Mouse (Mus musculus) CD4-positive, CD25-positive, alpha-beta regulatory T cell, adult 2 months (primary cell): ENCODE measurements around the gene Agap1.
A peak's percentile ranks its signal among the peaks of the same experiment; 100 is the strongest.
"Not testable (repeated sequence)": the region's sequence is repeated elsewhere in the genome, so short reads cannot be mapped to it uniquely, and the experiment has no call there.

Experiments used
- DNase-seq: peaks from one replicate; pipeline ENCODE4 v3.0.0-alpha.2; 2012; ENCODE audit warnings: low read depth, low spot score

Gene Agap1

DNA sequence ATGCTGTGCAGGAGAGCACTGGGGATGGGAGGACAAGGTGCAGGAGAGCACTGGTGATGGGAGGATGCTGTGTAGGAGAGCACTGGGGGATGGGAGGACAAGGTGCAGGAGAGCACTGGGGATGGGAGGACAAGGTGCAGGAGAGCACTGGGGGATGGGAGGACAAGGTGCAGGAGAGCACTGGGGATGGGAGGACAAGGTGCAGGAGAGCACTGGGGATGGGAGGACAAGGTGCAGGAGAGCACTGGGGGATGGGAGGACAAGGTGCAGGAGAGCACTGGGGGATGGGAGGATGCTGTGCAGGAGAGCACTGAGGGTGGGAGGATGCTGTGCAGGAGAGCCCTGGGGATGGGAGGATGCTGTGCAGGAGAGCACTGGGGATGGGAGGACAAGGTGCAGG is 47.3 kb downstream of the Agap1 start:
- DNase-seq = not testable (repeated sequence)

DNA sequence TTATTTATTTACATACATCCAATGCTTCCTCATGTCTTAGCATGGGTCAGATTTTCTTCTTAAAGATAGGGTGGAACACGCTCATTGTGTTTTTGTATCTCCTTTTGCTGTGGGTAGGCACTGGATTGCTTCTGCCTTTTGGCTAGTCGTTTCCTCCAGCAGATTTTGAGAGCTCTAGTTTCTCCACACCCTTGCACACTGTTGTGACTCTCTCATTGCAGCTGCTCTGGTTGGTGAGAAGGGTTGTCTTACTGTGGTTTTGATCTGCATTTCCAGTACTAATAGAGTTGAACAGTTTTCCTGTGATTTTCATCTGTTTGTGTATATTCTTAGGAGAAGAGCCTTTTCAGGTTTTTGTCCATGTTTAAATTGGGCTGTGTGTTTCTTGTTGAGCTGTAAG is 54.6 kb downstream of the Agap1 start:
- no peak for DNase-seq

DNA sequence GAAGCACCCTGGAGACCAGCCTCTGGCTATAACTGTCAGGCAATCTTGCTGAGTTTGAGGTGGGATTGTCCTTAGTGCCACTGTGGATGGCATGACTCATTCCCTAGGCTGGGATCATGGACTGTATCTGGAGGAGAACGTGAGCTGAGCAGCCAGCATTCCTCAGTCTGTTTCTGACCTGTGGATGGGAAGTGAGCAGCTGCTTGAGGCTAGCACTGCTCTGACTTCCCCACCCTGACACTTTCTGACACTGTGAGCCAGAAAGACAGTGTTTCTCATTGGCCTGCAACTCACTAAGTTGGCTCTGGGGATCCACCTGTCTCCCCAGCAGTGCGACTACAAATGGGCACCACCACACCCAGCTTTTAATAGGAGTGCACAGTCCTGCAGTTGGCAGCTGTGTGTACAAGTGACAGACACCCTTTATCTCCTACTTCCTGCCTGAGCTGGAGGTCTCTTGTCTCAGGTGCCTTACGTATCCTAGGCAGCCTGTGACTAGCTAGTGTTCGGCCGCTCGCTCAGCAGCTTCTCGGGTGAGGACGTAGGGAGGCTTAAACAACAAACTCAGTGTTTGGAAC is 55.2 kb downstream of the Agap1 start:
- DNase-seq = no peak

DNA sequence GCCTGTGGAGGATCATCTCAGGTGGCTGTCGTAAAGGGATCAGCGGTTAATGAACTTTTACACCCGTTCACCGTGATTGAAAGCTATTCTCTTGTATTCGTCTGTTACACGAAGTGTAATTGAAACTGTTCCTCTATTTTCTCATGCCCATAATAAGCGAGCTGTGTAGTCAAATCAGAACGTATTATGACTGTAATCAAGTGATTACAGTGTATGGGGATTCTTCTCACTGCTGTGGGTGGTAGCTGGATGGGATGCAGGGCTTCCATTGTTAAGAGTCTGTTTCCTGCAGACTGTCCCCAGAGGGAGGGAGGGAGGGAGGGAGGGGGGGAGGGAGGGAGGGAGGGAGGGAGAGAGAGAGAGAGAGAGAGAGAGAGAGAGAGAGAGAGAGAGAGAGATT is 56.1 kb downstream of the Agap1 start:
- DNase-seq = no peak

DNA sequence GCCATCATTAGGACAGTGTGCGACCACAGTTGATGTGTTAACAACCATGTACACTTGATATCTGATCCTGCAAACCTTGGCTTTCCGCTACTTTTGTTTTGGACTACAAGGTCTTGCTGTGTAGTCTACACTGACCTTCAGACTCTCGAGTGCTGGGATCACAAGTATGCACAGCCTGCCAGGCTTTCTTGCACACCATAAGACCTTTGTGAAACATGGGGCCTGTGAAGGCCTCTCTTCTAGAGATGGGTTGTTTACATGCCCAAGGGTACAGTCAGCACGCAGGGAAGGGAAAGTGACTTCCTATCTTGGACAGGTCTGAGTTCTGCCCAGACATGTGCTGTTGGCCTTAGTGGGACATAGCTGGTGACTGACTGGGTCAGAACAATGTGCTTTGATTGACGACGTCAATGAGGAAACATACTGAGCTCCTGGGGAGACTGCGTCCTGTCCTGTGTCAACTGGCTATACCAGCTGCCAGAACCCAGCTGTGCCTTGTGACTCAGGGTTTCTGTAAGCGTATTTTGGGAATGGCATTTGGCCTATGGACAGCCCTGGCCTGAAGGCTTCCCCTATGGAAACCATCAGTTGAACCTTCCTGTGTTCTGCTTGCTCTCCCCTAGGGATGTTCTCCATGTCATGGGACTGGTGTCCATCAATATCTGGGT is 59.1 kb downstream of the Agap1 start:
- DNase-seq = no peak

DNA sequence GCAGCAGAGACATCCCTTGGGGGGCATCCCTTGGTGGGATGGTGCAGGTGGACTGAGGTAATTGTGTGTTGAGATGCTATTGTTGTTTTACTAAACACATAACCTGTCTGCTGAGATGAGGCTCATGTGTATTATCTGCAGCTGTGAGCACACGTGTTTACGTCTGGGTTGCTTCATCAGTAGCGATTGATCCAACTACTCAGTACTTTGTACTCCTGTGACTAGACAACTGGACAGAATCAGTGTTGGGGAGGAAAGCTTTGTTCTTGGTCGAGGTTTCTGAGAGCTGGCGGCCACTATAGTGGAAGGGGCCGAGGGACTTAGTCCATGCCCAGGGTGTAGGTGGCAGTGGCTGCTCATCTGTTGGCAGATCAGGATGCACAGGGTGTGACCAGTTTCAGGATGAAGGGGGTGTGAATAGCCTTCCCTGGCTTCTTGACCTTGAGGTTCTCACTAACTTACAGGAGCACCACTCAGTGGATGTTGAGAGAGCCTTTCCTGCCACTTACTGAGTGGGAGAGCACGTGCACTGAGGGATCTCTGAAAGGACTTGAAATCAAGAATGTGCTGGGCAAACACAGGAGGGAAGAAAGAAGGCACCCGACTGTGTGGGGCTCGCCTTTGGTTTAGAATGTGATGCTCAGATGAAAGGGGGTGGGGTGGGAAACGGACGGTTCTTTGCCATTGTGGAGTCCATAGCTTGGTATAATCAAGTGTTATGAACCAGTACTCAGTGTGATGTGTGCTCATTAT is 61.4 kb downstream of the Agap1 start:
- DNase-seq = no peak

DNA sequence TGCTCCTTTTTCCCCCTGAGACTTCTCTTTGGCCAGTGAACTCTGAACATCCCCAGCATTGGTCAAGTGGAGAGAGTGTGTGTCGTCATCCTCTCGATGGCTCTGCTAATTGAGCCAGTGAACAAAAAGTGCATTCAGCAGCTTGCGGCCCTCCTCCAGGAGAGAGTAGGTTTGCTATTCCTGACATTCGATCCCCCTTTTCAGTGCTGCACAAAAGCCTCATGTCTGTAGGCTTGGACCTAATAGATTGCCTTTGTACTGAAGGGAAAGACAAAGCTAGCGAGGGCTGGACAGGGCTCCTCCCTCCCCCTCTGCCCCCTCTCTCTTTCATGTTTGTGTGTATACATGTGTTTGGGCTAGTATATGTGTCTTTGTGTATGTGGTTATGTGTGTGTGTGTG is 63.2 kb downstream of the Agap1 start:
- no peak for DNase-seq

DNA sequence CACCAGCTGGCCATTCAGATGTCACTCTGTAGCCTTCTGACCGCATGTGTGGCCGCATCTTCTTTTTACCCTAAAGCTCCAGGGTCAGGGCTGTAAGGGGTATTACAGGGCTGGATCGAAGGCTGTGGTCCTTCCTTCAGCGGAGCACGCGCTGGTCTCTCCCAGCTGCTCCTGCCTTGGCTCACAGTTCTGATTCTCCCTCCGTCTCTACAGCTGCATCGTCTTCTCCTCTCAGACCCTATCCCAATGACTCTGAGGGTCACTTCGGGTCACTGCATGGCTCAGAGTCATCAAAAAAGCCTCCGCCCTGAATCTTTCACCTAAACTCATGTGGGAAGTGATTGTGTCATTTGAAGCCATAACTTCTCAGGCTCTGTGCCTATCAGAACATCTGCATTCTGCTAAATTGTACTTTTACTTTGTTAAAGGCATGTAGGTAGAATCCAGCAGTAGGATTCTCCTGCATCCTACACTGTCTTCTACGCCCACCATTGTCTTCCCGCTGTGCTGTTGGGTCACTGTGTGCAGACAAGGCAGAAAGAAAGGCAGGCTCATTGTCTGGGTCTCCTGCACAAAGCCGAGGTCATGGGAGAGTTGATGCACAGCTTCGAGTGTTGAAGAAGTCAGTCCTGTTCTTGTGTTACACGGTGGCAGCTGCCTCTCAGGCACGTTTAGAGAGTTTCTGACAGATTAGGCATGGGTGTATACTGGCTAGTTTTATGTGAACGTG is 65.5 kb downstream of the Agap1 start:
- no peak for DNase-seq

DNA sequence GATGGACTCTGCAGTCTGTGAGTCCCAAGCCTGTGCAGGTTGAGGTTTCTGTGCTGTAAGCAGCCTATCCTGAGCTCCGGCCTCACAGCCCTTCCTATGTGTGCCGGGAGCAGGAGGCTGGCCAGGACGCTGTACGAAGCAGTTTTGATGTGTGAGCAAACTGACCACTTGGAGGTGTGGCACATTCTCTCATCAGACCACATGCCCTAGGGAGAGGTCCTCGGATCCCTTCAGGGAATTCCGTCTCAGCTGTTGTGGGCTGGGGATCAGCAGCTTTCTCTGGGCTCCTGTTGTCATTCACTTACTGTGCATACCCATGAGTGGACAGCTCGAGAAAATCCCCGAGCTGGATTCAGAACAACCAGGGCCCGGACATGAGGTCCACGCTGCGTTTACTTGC is 66.8 kb downstream of the Agap1 start:
- no peak for DNase-seq

DNA sequence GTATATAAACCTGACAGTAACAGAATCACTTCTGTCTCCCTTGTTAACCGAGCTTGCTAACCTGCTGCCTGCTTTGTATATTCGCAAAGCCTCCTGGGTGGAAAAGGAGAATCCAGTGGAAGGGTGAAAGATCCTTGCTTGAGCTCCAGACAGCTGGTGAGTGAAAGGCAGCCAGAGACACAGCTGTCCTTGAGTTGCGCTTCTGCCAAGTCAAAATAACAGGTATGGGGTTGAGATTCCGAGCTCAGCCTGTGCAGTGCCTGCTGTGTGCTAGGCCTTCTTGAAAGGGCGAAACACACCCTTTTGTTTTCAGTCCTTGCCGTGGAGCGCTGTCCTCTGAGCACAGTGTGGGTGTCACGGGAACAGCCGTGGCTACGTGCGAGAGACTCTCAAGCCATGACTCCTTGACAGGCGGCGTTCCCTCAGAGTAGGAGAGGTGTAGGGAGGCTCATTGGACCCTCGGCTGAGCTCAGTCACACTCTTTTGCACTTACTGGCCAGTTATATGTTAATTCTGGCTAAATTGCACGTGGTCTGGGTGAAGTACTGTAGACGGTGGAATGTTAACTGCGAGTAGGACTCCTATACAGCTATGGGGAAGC is 67.4 kb downstream of the Agap1 start:
- DNase-seq = no peak

DNA sequence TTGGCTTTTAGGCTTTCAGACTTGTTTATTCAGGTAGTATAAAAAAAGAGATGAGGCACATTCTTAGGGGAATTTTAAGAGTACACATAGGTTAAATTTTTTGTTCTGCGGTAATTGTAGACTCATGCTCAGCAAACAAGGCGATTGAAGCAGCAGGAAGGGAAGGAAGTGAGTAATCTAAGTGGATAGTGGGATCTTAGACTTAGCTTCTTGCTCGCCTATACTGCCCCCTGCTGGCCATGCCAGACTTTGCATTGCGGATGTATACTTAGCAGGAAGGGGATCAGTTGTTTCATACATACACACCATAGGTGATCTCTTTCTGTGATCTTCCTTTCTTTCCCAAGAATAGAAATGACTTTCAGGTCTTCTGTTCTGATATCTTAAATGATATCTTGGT is 69.8 kb downstream of the Agap1 start:
- DNase-seq = peak; percentile 62

DNA sequence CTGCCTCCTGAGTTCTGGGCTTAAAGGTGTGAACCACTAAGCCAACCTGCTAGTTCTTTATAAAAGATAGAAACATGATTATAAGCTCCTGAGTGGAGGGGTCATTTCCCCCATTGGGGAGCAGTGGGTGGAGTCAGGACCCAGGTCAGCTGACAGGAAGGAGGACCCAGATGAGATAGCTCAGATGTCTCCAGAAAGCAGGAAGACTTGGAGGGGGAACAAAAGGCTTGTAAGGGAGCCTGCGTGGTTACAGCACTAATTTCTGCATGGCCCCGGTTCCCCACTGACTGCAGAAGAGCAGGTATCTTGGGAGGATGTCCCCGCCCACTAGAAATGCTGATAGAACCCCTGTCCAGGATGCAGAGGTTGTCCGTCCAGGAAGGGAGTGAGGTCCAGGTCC is 70.4 kb downstream of the Agap1 start:
- no peak for DNase-seq

DNA sequence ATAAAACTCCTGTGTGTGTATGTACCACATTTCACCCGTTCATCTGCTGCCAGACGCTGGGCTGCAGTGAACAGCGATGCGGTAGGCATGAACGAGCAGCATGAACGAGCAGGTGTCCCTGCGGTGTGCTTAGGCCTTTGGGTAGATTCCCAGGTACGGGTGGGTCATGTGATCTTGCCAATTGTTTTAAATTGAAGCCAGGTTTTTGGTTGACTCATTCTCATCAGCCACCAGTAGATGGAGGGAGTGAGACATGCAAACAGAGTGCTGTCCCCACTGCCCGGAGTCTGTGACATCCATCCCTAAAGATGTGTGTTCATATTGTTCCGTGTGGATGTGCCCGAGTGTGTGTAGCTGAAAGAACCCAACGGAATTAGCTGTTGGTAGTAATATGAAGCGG is 71.2 kb downstream of the Agap1 start:
- no peak for DNase-seq

DNA sequence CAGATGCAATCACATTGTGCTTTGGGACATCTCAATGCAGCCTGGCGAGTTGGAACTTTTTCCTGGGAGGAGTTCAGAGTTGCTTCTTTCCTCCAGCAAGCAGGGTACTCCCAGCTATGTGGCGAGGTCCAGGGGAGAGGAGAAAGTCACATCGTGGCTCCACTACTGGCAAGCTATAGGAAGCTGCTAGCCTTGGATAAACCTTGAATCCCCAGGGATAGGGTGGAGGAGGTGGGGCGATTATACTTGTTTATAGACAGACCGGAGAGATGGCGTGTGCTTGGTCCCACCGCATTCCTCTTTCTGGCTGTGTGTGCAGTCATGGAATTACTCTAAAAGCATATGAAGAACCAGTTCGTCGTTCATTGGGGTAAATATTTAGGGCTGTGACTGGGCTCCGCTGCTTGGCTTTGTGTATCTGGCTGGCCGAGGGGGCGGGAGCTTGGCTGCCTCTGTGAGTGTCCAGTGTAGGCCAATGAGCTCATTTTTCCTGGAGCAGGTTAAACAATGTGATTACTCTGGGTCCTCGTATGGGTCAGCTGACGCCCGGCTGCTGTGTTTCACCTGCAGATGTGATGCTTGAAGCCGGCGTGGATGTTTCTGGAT is 74.2 kb downstream of the Agap1 start:
- no peak for DNase-seq

DNA sequence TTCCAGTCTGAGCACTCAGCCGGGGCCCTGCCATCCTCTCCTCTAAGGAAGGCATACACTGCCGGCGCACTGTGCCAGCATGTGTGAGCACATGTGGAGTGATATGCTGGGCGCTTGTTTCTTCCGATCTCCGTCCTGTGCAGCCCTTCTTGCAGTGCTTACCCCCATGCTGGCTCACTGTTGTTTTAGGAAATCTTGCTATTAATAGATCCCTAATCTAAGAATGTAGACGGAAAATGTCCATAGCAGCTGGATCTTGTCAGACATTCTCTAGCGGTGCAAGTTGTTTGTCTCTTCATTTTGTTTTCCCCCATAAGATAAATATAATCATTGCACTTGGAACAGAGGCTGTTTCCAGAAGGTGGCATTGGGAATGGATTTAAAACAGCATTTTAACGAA is 79.1 kb downstream of the Agap1 start:
- DNase-seq = no peak

DNA sequence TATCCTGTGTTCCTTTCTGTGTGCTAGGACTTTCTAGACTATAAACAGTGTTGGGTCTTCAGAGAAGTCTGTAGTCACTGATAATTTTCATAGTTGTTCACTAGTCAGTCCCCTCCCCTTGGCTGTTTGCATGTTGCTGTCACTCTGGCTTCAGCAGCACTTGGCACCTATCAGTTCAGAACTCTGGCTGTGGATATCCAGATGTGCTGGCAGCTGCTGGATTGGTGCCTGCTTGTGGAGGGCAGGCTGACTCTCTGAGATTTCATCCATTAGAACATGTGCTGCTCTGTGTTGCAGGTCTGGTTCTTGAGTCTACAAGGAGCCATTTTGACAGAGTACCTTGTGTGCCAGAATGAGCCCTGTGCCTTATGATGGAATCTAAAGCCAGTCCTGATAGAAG is 80.6 kb downstream of the Agap1 start:
- no peak for DNase-seq

DNA sequence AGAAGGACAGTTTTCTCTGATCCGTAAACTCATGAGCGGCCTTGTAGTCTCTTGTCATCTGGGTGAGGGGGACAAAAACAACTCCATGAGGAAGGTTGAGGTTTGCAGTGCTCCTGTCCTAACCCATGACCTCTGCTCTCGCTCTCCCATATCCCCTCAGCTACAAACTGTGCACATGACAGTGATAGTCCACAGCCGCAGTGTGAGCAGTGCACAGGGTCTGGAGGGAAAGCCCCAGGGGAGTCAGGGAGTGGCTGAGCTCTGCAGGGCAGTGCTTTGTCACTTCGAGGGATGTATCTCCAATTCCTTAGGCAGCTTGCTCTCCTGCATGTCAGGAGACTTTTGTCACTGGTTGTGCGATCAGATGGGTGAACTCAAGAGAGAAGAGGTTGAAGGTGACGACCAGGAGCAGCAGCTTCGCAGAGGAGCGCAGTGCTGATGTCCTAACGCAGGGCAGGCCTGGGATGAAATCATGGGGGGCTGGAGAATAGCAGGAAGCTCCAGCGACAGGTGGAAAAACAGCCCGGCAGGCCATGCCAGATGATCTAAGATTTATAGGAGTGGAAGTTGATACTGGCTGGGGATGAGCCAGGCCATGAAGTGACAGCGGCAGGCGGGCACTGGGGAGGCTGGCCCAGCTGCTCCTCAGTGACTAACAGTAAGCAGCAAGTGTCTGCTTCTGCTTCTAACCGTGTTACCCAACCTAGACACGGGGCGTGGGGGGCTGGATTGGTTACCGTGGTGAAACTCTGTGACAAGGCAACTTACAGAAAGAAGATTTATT is 83.7 kb downstream of the Agap1 start:
- no peak for DNase-seq

DNA sequence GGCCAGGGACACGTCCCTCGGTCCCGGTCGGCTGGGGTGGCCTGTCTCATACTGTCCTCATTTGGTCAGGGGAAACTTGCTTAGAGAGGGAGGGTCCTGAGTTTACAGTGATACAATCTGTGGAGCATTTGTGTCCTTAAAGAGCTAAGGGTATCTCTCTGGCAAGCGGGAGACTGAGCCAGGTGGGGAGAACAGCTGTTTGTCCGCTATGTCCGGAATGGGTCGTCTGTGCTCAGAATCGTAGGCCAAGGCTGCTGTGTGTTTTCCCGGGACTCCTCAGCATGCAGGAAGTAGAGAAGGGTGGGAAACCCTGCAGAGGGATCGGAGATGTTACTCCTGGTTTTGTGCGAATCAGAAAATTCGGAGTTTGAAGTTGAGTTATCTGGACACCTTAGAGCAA is 84.5 kb downstream of the Agap1 start:
- DNase-seq = no peak

DNA sequence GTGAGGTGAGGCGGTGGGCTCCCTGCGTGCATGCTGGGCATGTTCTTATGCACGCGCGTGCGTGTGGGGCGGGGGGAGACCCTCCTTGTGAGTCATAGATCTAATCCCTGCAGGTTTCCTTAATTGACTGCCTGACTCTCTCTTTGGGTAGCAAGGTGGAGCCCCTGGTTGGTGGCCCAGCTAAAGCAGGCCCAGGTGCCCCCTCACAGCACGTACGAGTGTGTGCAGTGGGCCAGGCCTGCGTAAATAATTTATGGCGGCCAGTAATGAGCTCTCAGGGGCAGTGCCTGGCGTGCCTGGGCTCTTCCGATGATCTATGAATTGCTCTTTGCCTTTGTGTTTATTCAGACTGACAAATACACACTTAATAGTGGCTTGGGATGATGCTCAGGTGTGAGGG is 86.5 kb downstream of the Agap1 start:
- DNase-seq = no peak

DNA sequence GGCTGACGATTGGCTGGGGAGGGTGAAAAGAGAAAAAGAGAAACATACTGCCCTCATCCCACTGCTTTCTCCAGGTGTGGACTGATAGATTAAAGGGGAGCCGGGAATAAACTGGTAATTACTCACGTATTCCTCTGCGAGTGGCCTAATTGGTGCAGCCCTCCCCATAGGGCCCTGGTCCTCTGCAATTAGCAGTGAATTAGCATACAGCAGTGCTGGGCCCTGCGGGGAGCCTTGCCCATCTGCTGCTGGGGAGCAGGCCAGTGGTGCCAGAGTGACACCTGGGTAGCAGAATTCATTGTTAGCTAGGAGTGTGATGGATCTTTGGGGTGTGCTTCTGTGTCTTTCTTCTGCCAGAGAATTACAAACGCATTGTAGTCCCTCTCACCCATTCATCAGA is 87.9 kb downstream of the Agap1 start:
- DNase-seq = no peak

DNA sequence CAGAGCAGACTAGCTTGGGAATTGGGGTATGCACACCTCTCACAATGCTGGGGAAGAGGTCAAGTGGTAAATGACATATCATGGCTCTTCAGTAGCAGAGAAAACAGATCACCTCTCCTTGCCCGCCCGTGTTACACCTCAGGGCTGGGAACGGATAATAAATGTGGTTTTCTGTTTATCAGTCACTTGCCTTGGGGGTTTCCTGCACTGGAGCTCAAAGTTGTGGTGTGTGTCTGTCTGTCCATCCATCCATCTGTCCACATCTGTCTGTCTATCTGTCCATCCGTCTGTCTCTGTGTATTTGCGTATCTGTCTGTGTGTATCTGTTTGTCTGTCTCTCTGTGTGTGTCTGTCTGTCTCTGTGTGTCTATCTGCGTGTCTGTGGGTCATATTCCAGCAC is 88.7 kb downstream of the Agap1 start:
- DNase-seq = no peak
